Mouse (Mus musculus) liver, embryonic 16.5 days (tissue): ENCODE measurements around the gene Gdpd2. TPM values are rescaled to one million over a fixed set of nuclear protein-coding genes. Genes with fewer than 3 reads are reported as not detected.

Source experiments
- ATAC-seq: fragments of 200-750 bp; cut with Nextera tagmentation; 2 replicates; pipeline ENCODE4 v1.8.0; 2017; ENCODE audit warnings: low read depth, mild to moderate bottlenecking, moderate number of reproducible peaks, moderate library complexity
- H3K27ac ChIP-seq: fragments of 300-500 bp; sonication (generic); 2 replicates; pipeline ENCODE4 v1.5.1; 2014; ENCODE audit warnings: mild to moderate bottlenecking, low read length
- H3K27me3 ChIP-seq: fragments of 300-500 bp; sonication (generic); 2 replicates; pipeline ENCODE4 v1.6.1; 2014; ENCODE audit warnings: low read depth, low read length, mixed read lengths; ENCODE audit not compliant: control insufficient read depth, insufficient read depth
- H3K36me3 ChIP-seq: fragments of 300-500 bp; sonication (generic); 2 replicates; pipeline ENCODE4 v1.6.1; 2014; ENCODE audit warnings: mild to moderate bottlenecking; ENCODE audit not compliant: control insufficient read depth, insufficient read depth
- H3K4me1 ChIP-seq: fragments of 300-500 bp; sonication (generic); 2 replicates; pipeline ENCODE4 v1.6.1; 2014; ENCODE audit warnings: low read depth, low read length, mixed read lengths; ENCODE audit not compliant: control insufficient read depth
- H3K4me2 ChIP-seq: fragments of 300-500 bp; sonication (generic); 2 replicates; pipeline ENCODE4 v1.6.1; 2014; ENCODE audit warnings: low read depth, low read length, mixed read lengths
- H3K4me3 ChIP-seq: fragments of 300-500 bp; sonication (generic); 2 replicates; pipeline ENCODE4 v1.5.1; 2014; ENCODE audit warnings: low read depth, mild to moderate bottlenecking, low read length
- H3K9ac ChIP-seq: fragments of 300-500 bp; sonication (generic); 2 replicates; pipeline ENCODE4 v1.6.1; 2014; ENCODE audit warnings: low read depth, low read length
- H3K9me3 ChIP-seq: fragments of 300-500 bp; sonication (generic); replicated peaks from 2 replicates; pipeline ENCODE4 v1.6.1; 2016; ENCODE audit warnings: low read length; ENCODE audit not compliant: control insufficient read depth
- WGBS: fragments of 180-500 bp; shearing (Covaris S2); extraction: QIAGEN DNeasy Blood & Tissue Kit; methylation state at CpG from one replicate; pipeline ENCODE4 v1.1.7; 2014; ENCODE audit not compliant: insufficient replicate concordance; 5-methylcytosine and 5-hydroxymethylcytosine counted together
- polyA plus RNA-seq: library from polyadenylated mRNA; unstranded; fragments of >200 nt; fragmentation: Nextera tagmentation; extraction: Ambion mirVana; gene quantifications from 2 replicates; pipeline ENCODE4 v1.2.1, GENCODE M21; 2015

The Gdpd2 gene
- polyA plus RNA-seq, 1 experiment from 2014 or later, result 0.08 TPM

DNA sequence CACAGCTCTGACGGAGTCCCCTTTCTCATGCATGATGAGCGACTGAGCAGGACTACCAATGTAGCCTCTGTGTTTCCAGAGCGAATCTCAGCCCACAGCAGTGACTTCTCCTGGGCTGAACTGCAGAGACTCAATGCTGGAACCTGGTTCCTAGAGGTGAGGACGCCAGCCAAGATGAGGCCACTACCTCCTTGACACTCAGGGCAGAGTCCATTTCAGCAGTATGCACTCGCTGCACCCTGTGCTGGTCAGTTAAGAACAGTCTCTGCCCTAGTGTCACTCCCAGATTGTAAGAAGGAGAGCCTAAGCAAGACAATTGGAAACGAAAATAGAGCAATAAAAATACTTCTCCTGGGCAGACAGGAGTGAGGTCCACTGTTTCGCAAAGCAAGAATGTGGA, 4.7 kb downstream of the Gdpd2 start:
- Histone ChIP-seq H3K4me1 (no peaks in the 10 kb centered on the region), H3K9ac (no peak overlapping the region), H3K36me3 (no peaks in the 10 kb centered on the region), H3K4me2 (no peak overlapping the region), H3K27ac (no peak overlapping the region), H3K4me3 (no peak overlapping the region), H3K9me3 (no peaks in the 10 kb centered on the region), H3K27me3 (no peaks in the 10 kb centered on the region; the same call in 1 of the 2 replicates)
- no peak for ATAC-seq
- 56% methylated on average over 7 of the region's 7 CpGs for WGBS

DNA sequence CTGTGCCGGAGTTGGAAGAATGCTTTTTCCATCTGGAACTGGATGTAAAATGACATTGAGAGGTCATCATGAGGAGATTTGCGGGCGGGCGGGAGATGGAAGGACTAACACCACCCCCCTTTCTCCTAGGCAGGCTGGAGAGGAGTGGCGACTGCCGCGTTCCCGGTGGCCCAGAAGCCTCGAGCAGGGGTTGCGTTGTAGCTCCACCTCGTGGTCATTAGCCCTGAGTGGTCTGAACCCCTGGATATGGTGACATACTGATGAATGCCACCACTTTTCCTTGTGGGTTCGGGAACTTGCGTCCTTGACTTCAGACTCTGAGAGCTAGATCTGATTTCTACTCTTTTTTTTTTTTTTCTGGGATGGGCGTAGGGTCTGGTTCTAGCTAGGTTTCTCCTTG, 9.2 kb downstream of the Gdpd2 start:
- Histone ChIP-seq H3K4me3 (no peak overlapping the region), H3K36me3 (no peaks in the 10 kb centered on the region), H3K4me1 (no peaks in the 10 kb centered on the region), H3K4me2 (no peak overlapping the region), H3K9ac (no peak overlapping the region), H3K9me3 (no peaks in the 10 kb centered on the region), H3K27me3 (no peaks in the 10 kb centered on the region), H3K27ac (no peak overlapping the region)
- 0 out of 2 replicates have a peak, but pooled peaks have one; percentile 16 for ATAC-seq
- 19% methylated on average over 14 of the region's 14 CpGs for WGBS

DNA sequence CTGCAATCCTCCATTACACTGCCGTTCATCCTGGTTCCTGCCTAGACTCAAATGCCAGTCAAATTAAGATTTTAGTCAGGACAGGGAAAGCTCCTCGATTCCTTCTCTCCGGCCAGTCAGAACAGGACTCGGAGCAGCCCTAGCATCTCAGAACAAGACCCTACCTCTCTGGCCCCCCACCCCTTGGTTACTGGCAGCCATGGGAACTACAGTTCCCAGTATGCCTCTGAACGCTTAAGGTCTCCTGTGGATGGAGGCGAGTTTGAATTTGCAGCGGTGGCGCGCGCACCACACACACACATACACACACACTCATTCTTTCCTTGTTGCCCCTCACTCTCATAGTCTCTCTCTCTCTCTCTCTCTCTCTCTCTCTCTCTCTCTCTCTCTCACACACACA, 9.8 kb downstream of the Gdpd2 start:
- WGBS, result 26% methylated on average over 10 of the region's 10 CpGs
- no peak overlapping the region for H3K4me2 ChIP-seq
- H3K36me3 ChIP-seq, result no peaks in the 10 kb centered on the region
- H3K27ac ChIP-seq, result no peak overlapping the region
- no peaks in the 10 kb centered on the region for H3K9me3 ChIP-seq
- H3K4me1 ChIP-seq, result no peaks in the 10 kb centered on the region
- no peak for ATAC-seq
- no peak overlapping the region for H3K4me3 ChIP-seq
- H3K9ac ChIP-seq, result no peak overlapping the region
- no peaks in the 10 kb centered on the region for H3K27me3 ChIP-seq

DNA sequence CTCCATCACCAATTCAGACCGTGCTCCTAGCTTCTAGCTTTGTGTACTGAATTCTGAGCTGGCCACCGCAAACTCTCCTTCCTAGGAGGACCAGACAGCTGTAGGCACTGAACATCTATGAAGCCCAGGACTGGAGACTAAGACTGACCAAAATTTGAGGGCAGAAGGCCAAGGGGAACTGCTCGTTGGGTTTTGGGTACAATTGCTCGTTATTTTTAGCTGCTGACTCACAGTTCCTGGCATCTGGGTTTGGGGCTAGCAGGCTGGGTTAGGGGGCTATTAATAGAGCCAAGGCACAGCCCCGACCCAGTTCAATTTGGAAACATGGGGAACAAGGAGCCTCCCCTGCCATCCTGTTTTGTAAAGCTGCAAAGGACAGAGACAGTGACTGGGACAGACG, 11.1 kb downstream of the Gdpd2 start:
- Histone ChIP-seq H3K4me3 (no peak overlapping the region), H3K9ac (no peak overlapping the region), H3K4me1 (no peaks in the 10 kb centered on the region), H3K4me2 (no peak overlapping the region), H3K27me3 (no peaks in the 10 kb centered on the region), H3K9me3 (no peaks in the 10 kb centered on the region), H3K27ac (no peak overlapping the region), H3K36me3 (no peaks in the 10 kb centered on the region)
- 30% methylated on average over 6 of the region's 6 CpGs for WGBS
- no peak for ATAC-seq

DNA sequence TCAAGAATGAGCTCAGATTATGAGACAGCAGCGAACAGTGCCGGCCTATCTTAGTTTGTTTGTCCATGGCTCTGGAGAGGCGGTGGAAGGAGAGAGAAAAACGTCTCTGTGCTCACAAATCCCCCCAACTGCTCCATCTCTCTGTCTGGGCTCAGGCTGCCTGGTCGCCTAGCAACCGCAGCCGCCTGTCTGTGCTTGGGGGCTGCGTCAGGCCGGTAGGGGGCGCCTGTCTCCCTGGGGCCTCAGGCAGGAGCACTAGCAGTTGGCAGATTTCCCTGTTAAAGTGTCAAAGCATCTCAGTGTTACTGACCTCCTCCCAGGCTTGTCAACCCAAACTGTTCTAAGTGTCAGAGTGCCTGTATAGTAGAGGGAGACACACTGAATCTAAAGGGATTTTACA, 12.3 kb downstream of the Gdpd2 start:
- H3K36me3 ChIP-seq, result no peaks in the 10 kb centered on the region
- no peaks in the 10 kb centered on the region for H3K9me3 ChIP-seq
- 18% methylated on average over 10 of the region's 10 CpGs for WGBS
- H3K27ac ChIP-seq, result no peak overlapping the region
- no peak overlapping the region for H3K4me2 ChIP-seq
- ATAC-seq, result no peak
- no peak overlapping the region for H3K4me3 ChIP-seq
- H3K4me1 ChIP-seq, result no peaks in the 10 kb centered on the region
- H3K9ac ChIP-seq, result no peak overlapping the region
- H3K27me3 ChIP-seq, result no peaks in the 10 kb centered on the region

DNA sequence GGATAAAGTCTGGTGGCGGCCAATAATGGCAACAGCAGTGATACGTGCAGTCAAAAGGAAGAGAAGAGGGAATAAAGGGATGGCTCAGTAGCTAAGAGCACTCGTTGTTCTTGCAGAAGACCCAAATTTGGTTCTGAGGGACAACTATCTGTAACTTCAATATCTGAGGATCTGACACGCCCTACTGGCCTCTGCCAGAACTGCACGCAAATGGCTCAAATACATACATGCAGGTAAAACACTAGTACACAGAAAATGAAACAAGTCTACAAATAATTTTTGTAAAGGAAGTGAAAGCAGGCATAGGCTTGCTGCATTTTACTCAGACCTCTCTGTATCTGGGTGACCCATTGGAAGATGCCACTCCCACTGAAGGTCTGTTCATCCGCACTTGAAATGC, 36.2 kb downstream of the Gdpd2 start:
- Histone ChIP-seq H3K9me3 (no peaks in the 10 kb centered on the region), H3K9ac (no peak overlapping the region), H3K27me3 (peaks cover 23% of the 10 kb centered on the region), H3K4me2 (no peak overlapping the region), H3K4me1 (no peaks in the 10 kb centered on the region), H3K4me3 (no peak overlapping the region), H3K27ac (no peak overlapping the region), H3K36me3 (no peaks in the 10 kb centered on the region)
- 57% methylated on average over 6 of the region's 6 CpGs for WGBS
- no peak for ATAC-seq

DNA sequence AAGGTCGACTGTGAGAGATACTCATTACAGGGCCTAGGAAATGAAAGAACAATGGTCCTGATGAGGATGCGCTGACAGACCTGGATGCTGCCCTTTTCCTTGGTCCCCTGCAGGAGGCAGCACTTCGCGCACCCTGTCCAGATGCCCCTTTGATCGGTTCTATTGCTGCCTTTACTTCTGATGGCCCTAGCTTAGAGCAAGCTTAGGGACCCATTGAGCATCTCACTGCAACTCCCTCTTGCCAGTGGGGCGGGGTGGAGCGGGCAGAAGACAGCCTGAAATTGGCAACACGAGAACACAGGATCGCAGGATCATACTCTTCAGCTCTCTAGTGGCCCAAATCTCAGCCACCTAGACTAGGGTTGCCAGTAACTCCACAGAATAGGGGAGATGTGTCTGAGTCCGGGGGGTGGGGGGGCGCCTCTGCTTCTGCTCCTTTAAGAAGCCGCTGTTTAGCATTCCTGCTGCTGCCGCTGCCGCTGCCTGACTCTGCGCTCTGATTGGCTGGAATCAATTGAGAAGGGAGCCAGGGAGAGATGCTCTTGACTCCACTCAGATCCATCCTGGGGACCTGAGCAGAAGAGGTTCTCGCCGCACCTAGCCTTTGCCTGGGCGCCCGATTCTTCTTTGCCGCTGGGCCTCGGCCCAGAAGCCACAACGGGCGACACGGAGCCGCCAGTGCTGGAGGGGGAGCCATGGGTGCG, 37.7 kb downstream of the Gdpd2 start, which contains the start of gene Dlg3:
Dlg3 (plus strand) TSS at position 542 of the 704 bp plus-strand sequence.
- H3K36me3 ChIP-seq, result no peaks in the 10 kb centered on the region
- no peaks in the 10 kb centered on the region for H3K9me3 ChIP-seq
- no peak within 1 kb of the TSS for H3K9ac ChIP-seq
- no peak for ATAC-seq
- WGBS, result 27% methylated on average over 25 of the region's 26 CpGs
- peaks cover 23% of the 10 kb centered on the region for H3K27me3 ChIP-seq
- H3K4me1 ChIP-seq, result no peaks in the 10 kb centered on the region
- no peak within 1 kb of the TSS for H3K27ac ChIP-seq
- H3K4me2 ChIP-seq, result peak within 1 kb of the TSS; percentile 39
- peak within 1 kb of the TSS; percentile 2; the same call in 1 of the 2 replicates for H3K4me3 ChIP-seq

DNA sequence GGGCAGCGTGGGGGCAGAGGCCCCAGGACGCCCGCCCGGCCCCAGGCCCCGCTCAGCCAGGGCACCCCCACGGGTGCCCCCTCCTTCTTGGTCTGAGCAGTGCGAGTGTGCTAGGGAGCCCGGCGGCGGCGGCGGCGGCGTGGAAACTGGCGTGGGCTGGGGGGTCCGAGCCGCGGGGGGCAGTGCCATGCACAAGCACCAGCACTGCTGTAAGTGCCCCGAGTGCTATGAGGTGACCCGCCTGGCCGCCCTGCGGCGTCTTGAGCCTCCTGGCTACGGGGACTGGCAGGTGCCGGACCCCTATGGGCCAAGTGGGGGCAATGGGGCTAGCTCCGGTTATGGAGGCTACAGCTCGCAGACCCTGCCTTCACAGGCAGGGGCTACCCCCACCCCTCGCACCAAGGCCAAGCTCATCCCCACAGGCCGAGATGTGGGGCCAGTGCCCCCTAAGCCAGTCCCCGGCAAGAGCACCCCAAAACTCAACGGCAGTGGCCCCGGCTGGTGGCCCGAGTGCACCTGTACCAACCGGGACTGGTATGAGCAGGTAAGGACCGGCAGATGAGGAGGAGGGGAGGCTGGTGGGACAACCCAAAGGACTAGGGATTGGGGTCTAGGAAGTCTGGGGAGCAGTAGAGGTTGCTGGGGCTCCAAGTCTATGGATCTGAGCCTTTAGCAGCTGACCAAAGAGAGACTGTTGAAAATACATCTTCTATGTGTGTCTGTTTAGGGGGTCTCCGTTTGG, 38.4 kb downstream of the Gdpd2 start:
- no peaks in the 10 kb centered on the region for H3K4me1 ChIP-seq
- no peak overlapping the region for H3K27ac ChIP-seq
- peak overlapping the region; percentile 39 for H3K4me2 ChIP-seq
- no peak overlapping the region for H3K4me3 ChIP-seq
- ATAC-seq, result no peak
- H3K9ac ChIP-seq, result no peak overlapping the region
- H3K36me3 ChIP-seq, result no peaks in the 10 kb centered on the region
- H3K27me3 ChIP-seq, result peaks cover 23% of the 10 kb centered on the region
- WGBS, result 33% methylated on average over 26 of the region's 36 CpGs
- H3K9me3 ChIP-seq, result no peaks in the 10 kb centered on the region

DNA sequence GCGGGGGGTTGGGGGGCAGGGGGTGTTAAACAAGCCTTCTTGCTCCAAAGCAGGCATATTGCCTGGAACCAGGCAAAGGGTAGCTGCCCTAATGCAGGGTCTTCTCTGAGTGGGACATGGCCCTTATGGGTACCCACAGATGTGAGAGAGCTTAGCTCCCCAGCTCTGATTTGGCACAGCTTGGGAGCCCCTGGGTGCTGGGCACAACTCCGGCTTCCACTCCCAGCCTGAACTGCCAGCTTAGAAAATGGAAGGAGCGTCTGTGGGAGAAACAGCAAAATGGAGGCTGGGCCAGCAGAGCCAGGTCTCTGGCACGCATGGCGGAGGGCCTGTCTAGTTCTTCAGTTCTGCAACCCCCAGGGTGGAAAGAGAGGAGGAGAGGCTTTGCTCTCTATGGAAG, 39.6 kb downstream of the Gdpd2 start:
- H3K4me1 ChIP-seq, result no peaks in the 10 kb centered on the region
- H3K27ac ChIP-seq, result no peak overlapping the region
- H3K9ac ChIP-seq, result no peak overlapping the region
- H3K4me3 ChIP-seq, result no peak overlapping the region
- H3K9me3 ChIP-seq, result no peaks in the 10 kb centered on the region
- no peak overlapping the region for H3K4me2 ChIP-seq
- H3K36me3 ChIP-seq, result no peaks in the 10 kb centered on the region
- peaks cover 23% of the 10 kb centered on the region for H3K27me3 ChIP-seq
- 59% methylated on average over 5 of the region's 5 CpGs for WGBS
- no peak for ATAC-seq
